Mouse (Mus musculus) CH12.LX (cell line): Measurements from ENCODE around the gene Armc12.

Source experiments
- BHLHE40 ChIP-seq: IDR thresholded peaks from 2 replicates; pipeline ENCODE4 v1.6.1; 2011; ENCODE audit warnings: mild to moderate bottlenecking, low read depth, low read length, improper control_type of control experiment
- CTCF ChIP-seq, 2 experiments: IDR thresholded peaks in 1 of 2; conservative IDR thresholded peaks in 1 of 2; 2 replicates each; pipeline ENCODE4 v1.5.1; 2011 to 2012; ENCODE audit warnings: low read depth in 2 of 2, low read length in 2 of 2, improper control_type of control experiment in 1 of 2, inconsistent platforms in 1 of 2, mild to moderate bottlenecking in 1 of 2, moderate library complexity in 1 of 2
- ETS1 ChIP-seq: conservative IDR thresholded peaks from 2 replicates; pipeline ENCODE4 v1.6.1; 2012; ENCODE audit warnings: low read depth, mild to moderate bottlenecking, inconsistent platforms, low read length, improper control_type of control experiment, moderate library complexity
- GABPA ChIP-seq: IDR thresholded peaks from 2 replicates; pipeline ENCODE4 v1.6.1; 2012; ENCODE audit warnings: low read depth, low read length, improper control_type of control experiment, inconsistent platforms; ENCODE audit not compliant: insufficient replicate concordance
- JUND ChIP-seq: conservative IDR thresholded peaks from 2 replicates; pipeline ENCODE4 v1.6.1; 2011; ENCODE audit warnings: low read depth, low read length, improper control_type of control experiment
- MAFK ChIP-seq: IDR thresholded peaks from 2 replicates; pipeline ENCODE4 v1.6.1; 2011; ENCODE audit warnings: low read length, improper control_type of control experiment; ENCODE audit not compliant: insufficient replicate concordance
- MAX ChIP-seq: IDR thresholded peaks from 2 replicates; pipeline ENCODE4 v1.6.1; 2011; ENCODE audit warnings: low read length, improper control_type of control experiment
- MAZ ChIP-seq: IDR thresholded peaks from 2 replicates; pipeline ENCODE4 v1.6.1; 2012; ENCODE audit warnings: low read depth, mild to moderate bottlenecking, inconsistent platforms, low read length, improper control_type of control experiment, moderate library complexity
- MEF2A ChIP-seq: IDR thresholded peaks from 2 replicates; pipeline ENCODE4 v1.6.1; 2014; ENCODE audit warnings: low read depth, mild to moderate bottlenecking, inconsistent platforms, low read length, improper control_type of control experiment, borderline replicate concordance
- POLR2A ChIP-seq: IDR thresholded peaks from 2 replicates; pipeline ENCODE4 v1.6.1; 2011; ENCODE audit warnings: low read depth, mild to moderate bottlenecking, improper control_type of control experiment, low read length
- SIN3A ChIP-seq: IDR thresholded peaks from 2 replicates; pipeline ENCODE4 v1.6.1; 2012; ENCODE audit warnings: low read length, improper control_type of control experiment, inconsistent platforms
- SMC3 ChIP-seq: IDR thresholded peaks from 2 replicates; pipeline ENCODE4 v1.6.1; 2011; ENCODE audit warnings: low read depth, low read length, improper control_type of control experiment
- ZNF384 ChIP-seq: IDR thresholded peaks from 2 replicates; pipeline ENCODE4 v1.6.1; 2012; ENCODE audit warnings: low read depth, low read length, improper control_type of control experiment, inconsistent platforms

GRCm38 (mm10) chr17:28513337-28513736 lies 17.3 kb upstream of the Armc12 start:
- TF ChIP-seq ETS1 (no peak), SMC3 (no peak), MAX (no peak), CTCF (conservative IDR thresholded peaks at IDR 0.05 in 1 of 2, IDR thresholded peaks at IDR 0.05 in 1 of 2; ENCODE audit: low read depth in 2 of 2, low read length in 2 of 2) (no peak), MAZ (no peak), ZNF384 (no peak), MEF2A (no peak), MAFK (no peak), BHLHE40 (no peak), POLR2A (no peak), GABPA (no peak), JUND (no peak), SIN3A (no peak)
